Mouse (Mus musculus): ENCODE data around the gene Vac14. TPM values are rescaled to one million over a fixed set of nuclear protein-coding genes. Genes with fewer than 3 reads are reported as not detected.

Vac14 gene
- polyA plus RNA-seq, 2 experiments, result 19.1 to 24.8 TPM

DNA sequence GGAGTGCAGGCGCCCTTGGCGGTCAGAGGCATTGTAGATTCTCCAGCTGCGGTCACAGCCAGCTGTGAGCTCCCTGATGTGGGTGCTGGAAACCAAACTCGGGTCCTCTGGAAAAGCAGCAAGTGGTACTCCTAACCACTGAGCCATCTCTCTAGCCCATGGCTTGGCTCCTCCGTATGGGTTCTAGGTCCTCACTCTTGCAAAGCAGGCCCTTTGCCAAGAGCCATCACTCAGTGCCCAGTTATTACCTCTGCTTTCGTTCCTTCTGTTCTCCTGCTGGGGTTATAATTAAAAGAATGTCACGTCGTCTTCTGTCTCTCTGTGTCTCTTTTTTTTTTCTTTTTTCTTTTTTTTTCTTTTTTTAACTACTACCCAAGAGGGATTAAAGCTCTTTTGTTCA, 114.7 kb downstream of the Vac14 start:
- no peak for ATAC-seq (ENCODE audit: low FRiP score, low read depth)
- Histone ChIP-seq H3K4me3 (replicated peaks; ENCODE audit: low read length) (no peak overlapping the region), H3K4me2 (replicated peaks; ENCODE audit: low read depth, low read length, severe bottlenecking) (no peak overlapping the region), H3K4me1 (ENCODE audit: control insufficient read depth, insufficient read depth, low read length) (no peaks in the 10 kb centered on the region), H3K27ac (replicated peaks; ENCODE audit: low read depth, low read length) (no peak overlapping the region), H3K9me3 (ENCODE audit: control insufficient read depth, low read length) (no peaks in the 10 kb centered on the region), H3K27me3 (ENCODE audit: control insufficient read depth, insufficient read depth, low read length) (no peaks in the 10 kb centered on the region), H3K36me3 (ENCODE audit: control insufficient read depth, insufficient read depth, low read length) (peaks cover 96% of the 10 kb centered on the region), H3K9ac (ENCODE audit: low read depth, low read length, severe bottlenecking) (no peak overlapping the region)
- DNase-seq (ENCODE audit: low spot score), result no peak
- TF ChIP-seq POLR2A (IDR thresholded peaks at IDR 0.05; ENCODE audit: borderline replicate concordance, extremely low read depth, insufficient read depth, insufficient read length), result no peak
- WGBS, result 90% methylated on average over 8 of the region's 8 CpGs

DNA sequence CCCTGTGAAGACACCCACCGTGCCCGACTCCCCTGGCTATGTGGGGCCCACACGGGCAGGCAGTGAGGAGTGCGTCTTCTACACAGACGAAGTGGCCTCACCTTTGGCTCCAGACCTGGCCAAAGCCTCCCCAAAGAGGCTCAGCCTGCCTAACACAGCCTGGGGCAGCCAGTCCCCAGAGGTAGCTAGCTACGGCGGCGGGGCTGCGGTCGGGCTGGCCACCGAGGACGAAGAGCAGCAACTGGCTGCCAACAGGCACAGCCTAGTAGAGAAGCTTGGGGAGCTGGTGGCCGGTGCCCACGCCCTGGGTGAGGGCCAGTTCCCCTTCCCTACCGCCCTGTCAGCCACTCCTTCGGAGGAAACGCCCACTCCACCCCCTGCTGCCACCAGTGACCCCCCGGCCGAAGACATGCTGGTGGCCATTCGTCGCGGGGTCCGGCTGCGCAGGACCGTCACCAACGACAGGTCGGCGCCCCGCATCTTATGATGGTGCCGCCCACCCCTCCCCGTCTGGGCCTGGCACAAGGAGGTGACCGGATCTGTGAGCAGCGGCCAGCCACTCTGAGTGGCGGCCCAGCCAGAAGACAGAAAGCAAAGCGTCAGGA, 120.3 kb downstream of the Vac14 start:
- no peak for DNase-seq (ENCODE audit: low spot score)
- H3K4me1 ChIP-seq (ENCODE audit: control insufficient read depth, insufficient read depth, low read length), result no peaks in the 10 kb centered on the region
- H3K27ac ChIP-seq (replicated peaks; ENCODE audit: low read depth, low read length), result no peak overlapping the region
- ATAC-seq (ENCODE audit: low FRiP score, low read depth), result no peak
- no peak overlapping the region for H3K9ac ChIP-seq (ENCODE audit: low read depth, low read length, severe bottlenecking)
- peaks cover 80% of the 10 kb centered on the region for H3K36me3 ChIP-seq (ENCODE audit: control insufficient read depth, insufficient read depth, low read length)
- H3K4me2 ChIP-seq (replicated peaks; ENCODE audit: low read depth, low read length, severe bottlenecking), result no peak overlapping the region
- no peak overlapping the region for H3K4me3 ChIP-seq (replicated peaks; ENCODE audit: low read length)
- no peaks in the 10 kb centered on the region for H3K9me3 ChIP-seq (ENCODE audit: control insufficient read depth, low read length)
- no peak for TF ChIP-seq POLR2A (IDR thresholded peaks at IDR 0.05; ENCODE audit: borderline replicate concordance, extremely low read depth, insufficient read depth, insufficient read length)
- 96% methylated on average over 31 of the region's 35 CpGs for WGBS
- no peaks in the 10 kb centered on the region for H3K27me3 ChIP-seq (ENCODE audit: control insufficient read depth, insufficient read depth, low read length)

DNA sequence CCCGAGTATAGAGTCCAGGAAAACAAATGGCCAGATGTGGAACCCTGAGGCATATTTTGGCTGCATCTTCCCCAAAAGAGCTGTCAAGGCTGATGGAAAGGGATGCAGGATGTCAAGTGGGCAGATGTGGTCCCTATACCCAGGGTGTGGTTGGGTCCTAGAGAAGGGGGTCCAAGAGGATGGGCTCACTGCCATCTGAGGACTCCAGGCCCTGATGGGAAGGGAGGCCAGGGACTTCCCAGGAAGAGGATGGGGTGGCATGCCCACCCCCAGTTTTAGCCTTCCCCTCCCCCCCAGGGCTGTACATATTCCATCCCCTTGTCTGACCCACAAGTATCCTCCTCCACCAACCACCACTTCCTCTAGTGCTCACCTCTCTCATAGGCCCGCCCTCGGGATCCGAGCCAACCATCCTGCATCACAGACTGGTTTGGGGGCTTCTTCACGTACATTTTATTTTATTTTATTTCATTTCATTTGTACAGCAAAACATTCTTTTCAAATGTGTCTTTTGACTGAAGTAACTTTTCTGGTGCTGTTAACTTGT, 122.3 kb downstream of the Vac14 start:
- TF ChIP-seq POLR2A (IDR thresholded peaks at IDR 0.05; ENCODE audit: borderline replicate concordance, extremely low read depth, insufficient read depth, insufficient read length), result no peak
- WGBS, result 82% methylated on average over 5 of the region's 5 CpGs

DNA sequence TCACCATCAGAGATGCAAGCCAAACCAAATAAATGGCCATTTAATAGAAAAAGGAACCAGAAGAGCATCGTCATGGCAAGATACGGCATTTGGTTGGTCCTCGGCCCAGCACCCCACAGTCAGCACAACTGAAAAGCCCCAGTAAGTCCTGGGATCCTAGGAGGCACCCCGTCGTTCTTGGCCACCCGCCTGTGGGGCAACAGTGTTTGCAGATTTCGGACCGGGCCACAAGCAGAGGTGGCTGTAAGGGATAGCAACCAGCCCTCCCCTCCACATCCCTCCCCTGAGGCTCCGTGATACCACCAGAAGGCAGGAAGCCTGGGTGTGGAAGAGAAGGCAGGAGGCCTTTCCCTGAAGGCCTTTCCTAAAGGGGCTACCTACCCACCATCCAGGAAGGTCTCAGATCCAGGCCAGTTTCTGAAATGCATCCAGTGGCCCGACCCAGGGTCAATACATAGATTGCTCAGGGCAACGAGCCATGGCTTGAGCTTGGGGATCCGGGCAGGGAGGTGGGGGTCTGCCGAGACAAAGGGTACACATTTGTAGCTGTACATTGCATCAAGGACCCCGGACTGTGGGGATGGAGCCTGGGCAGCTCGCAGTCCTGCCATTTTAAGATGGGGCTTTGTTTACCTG, 123.5 kb downstream of the Vac14 start:
- Histone ChIP-seq H3K4me1 (ENCODE audit: control insufficient read depth, insufficient read depth, low read length) (no peaks in the 10 kb centered on the region), H3K4me2 (replicated peaks; ENCODE audit: low read depth, low read length, severe bottlenecking) (no peak overlapping the region), H3K4me3 (replicated peaks; ENCODE audit: low read length) (no peak overlapping the region), H3K27ac (replicated peaks; ENCODE audit: low read depth, low read length) (no peak overlapping the region), H3K36me3 (ENCODE audit: control insufficient read depth, insufficient read depth, low read length) (peaks cover 49% of the 10 kb centered on the region), H3K9me3 (ENCODE audit: control insufficient read depth, low read length) (no peaks in the 10 kb centered on the region), H3K27me3 (ENCODE audit: control insufficient read depth, insufficient read depth, low read length) (no peaks in the 10 kb centered on the region), H3K9ac (ENCODE audit: low read depth, low read length, severe bottlenecking) (no peak overlapping the region)
- ATAC-seq (ENCODE audit: low FRiP score, low read depth), result no peak
- no peak for TF ChIP-seq POLR2A (IDR thresholded peaks at IDR 0.05; ENCODE audit: borderline replicate concordance, extremely low read depth, insufficient read depth, insufficient read length)
- 80% methylated on average over 15 of the region's 15 CpGs for WGBS
- no peak for DNase-seq (ENCODE audit: low spot score)

More for the DNA sequence above, 122.3 kb downstream of the Vac14 start:
- Histone ChIP-seq H3K9me3 (ENCODE audit: control insufficient read depth, low read length) (no peaks in the 10 kb centered on the region), H3K36me3 (ENCODE audit: control insufficient read depth, insufficient read depth, low read length) (peaks cover 60% of the 10 kb centered on the region), H3K4me2 (replicated peaks; ENCODE audit: low read depth, low read length, severe bottlenecking) (no peak overlapping the region), H3K27me3 (ENCODE audit: control insufficient read depth, insufficient read depth, low read length) (no peaks in the 10 kb centered on the region), H3K9ac (ENCODE audit: low read depth, low read length, severe bottlenecking) (no peak overlapping the region), H3K4me1 (ENCODE audit: control insufficient read depth, insufficient read depth, low read length) (no peaks in the 10 kb centered on the region), H3K4me3 (replicated peaks; ENCODE audit: low read length) (no peak overlapping the region), H3K27ac (replicated peaks; ENCODE audit: low read depth, low read length) (no peak overlapping the region)
- ATAC-seq (ENCODE audit: low FRiP score, low read depth) (no peak), DNase-seq (ENCODE audit: low spot score) (no peak)

DNA sequence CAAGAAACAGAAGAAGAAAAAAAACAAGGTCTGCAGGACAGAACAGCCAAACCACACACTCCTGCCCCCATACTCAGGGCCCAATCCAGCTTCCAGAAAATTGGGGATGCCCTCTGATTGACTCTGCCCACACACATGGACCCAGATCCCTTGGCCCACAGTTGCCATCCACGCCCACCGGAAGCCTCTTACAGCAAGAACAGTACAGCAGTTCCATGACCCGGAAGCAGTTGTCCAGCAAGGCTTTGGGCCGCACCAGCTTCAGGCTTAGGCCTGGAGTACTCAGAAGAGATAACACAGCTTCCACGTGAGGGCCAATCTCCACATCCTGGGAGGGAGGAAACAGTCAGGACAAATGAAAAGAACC, 124.0 kb downstream of the Vac14 start:
- Histone ChIP-seq H3K27ac (replicated peaks; ENCODE audit: low read depth, low read length) (no peak overlapping the region), H3K4me2 (replicated peaks; ENCODE audit: low read depth, low read length, severe bottlenecking) (no peak overlapping the region), H3K9ac (ENCODE audit: low read depth, low read length, severe bottlenecking) (no peak overlapping the region), H3K9me3 (ENCODE audit: control insufficient read depth, low read length) (no peaks in the 10 kb centered on the region), H3K4me1 (ENCODE audit: control insufficient read depth, insufficient read depth, low read length) (no peaks in the 10 kb centered on the region), H3K36me3 (ENCODE audit: control insufficient read depth, insufficient read depth, low read length) (peaks cover 44% of the 10 kb centered on the region), H3K4me3 (replicated peaks; ENCODE audit: low read length) (no peak overlapping the region), H3K27me3 (ENCODE audit: control insufficient read depth, insufficient read depth, low read length) (no peaks in the 10 kb centered on the region)
- DNase-seq (ENCODE audit: low spot score) (no peak), ATAC-seq (ENCODE audit: low FRiP score, low read depth) (no peak)
- no peak for TF ChIP-seq POLR2A (IDR thresholded peaks at IDR 0.05; ENCODE audit: borderline replicate concordance, extremely low read depth, insufficient read depth, insufficient read length)
- 91% methylated on average over 5 of the region's 5 CpGs for WGBS
